Mouse (Mus musculus): ENCODE data around the gene Mien1.

The Mien1 gene

GRCm38 (mm10) chr11:98438331-98439158 is at the start of gene Mien1:
Gene Mien1, minus strand, starts transcription at chr11:98438991.
- peak; percentile 92 for DNase-seq (ENCODE audit: low read depth, low spot score)

GRCm38 (mm10) chr11:98487526-98488040 is 48.8 kb upstream of the Mien1 start:
- DNase-seq (ENCODE audit: low read depth, low spot score) = no peak

- DNase-seq (ENCODE audit: low read depth, low spot score) = no peak
Observed at GRCm38 (mm10) chr11:98485749-98486148, 47.0 kb upstream of the Mien1 start.

GRCm38 (mm10) chr11:98482067-98482466 is 43.3 kb upstream of the Mien1 start:
- no peak for DNase-seq (ENCODE audit: low read depth, low spot score)

GRCm38 (mm10) chr11:98481231-98481630 is 42.4 kb upstream of the Mien1 start:
- DNase-seq (ENCODE audit: low read depth, low spot score) = no peak

- no peak for DNase-seq (ENCODE audit: low read depth, low spot score)
Observed at GRCm38 (mm10) chr11:98479940-98480497, 41.2 kb upstream of the Mien1 start.

GRCm38 (mm10) chr11:98479026-98479939 is 40.5 kb upstream of the Mien1 start:
- DNase-seq (ENCODE audit: low read depth, low spot score) = no peak

- DNase-seq (ENCODE audit: low read depth, low spot score) = no peak
Observed at GRCm38 (mm10) chr11:98477011-98477701, 38.4 kb upstream of the Mien1 start.

GRCm38 (mm10) chr11:98476434-98476807 is 37.6 kb upstream of the Mien1 start:
- no peak for DNase-seq (ENCODE audit: low read depth, low spot score)

- no peak for DNase-seq (ENCODE audit: low read depth, low spot score)
Observed at GRCm38 (mm10) chr11:98475630-98476433, 37.0 kb upstream of the Mien1 start.

- no peak for DNase-seq (ENCODE audit: low read depth, low spot score)
Observed at GRCm38 (mm10) chr11:98474967-98475366, 36.2 kb upstream of the Mien1 start.

- no peak for DNase-seq (ENCODE audit: low read depth, low spot score)
Observed at GRCm38 (mm10) chr11:98473916-98474479, 35.2 kb upstream of the Mien1 start.

GRCm38 (mm10) chr11:98472696-98473095 is 33.9 kb upstream of the Mien1 start:
- no peak for DNase-seq (ENCODE audit: low read depth, low spot score)

- DNase-seq (ENCODE audit: low read depth, low spot score) = no peak
Observed at GRCm38 (mm10) chr11:98470795-98471194, 32.0 kb upstream of the Mien1 start.

- DNase-seq (ENCODE audit: low read depth, low spot score) = no peak
Observed at GRCm38 (mm10) chr11:98469761-98470714, 31.2 kb upstream of the Mien1 start.

GRCm38 (mm10) chr11:98464516-98464915 is 25.7 kb upstream of the Mien1 start:
- DNase-seq (ENCODE audit: low read depth, low spot score) = no peak

- no peak for DNase-seq (ENCODE audit: low read depth, low spot score)
Observed at GRCm38 (mm10) chr11:98463911-98464310, 25.1 kb upstream of the Mien1 start.

GRCm38 (mm10) chr11:98462255-98462654 is 23.5 kb upstream of the Mien1 start:
- DNase-seq (ENCODE audit: low read depth, low spot score) = no peak

GRCm38 (mm10) chr11:98461109-98461720 is 22.4 kb upstream of the Mien1 start:
- no peak for DNase-seq (ENCODE audit: low read depth, low spot score)

Measured in forelimb bud, embryonic 11.5 days (tissue).